19 mouse cellular contexts compared by ENCODE assay signal in the genomic region with DNA sequence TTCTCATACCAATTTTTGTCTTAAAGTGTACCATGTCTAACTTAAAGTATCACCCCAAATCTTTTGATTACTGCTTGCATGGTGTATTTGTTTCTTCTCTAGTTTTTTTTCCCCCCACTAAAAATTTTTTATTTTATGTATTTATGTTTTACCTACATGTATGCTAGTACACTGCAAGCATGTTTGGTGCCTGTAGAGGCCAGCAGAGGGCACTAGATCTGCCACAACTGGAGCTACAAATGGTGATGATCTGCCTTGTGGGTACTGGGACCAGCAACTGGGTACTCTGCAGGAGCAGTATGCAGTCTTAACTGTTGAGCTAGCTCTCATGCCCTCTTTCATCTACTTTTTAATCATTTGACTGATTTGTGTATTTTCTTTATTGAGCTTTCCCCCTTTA.
DNase-seq lines count a peak whose midpoint lies in the region; ATAC-seq and TF ChIP-seq lines count a peak whose summit lies in the region.
"Had no signal": no experiment of that assay in that cellular context is flagged by ENCODE, and none has a peak within 500 bp of the region (broad histone marks: within the 10 kb centered on the region; RNA-seq: fewer than 3 reads in every experiment).

No protein-coding gene starts in this region.

- peak; percentile 23; the same call in 1 of the 2 replicates for TF ChIP-seq CTCF in kidney, postnatal 0 days (IDR thresholded peaks at IDR 0.05; ENCODE audit: low read depth)
- TF ChIP-seq CTCF in CH12.LX (conservative IDR thresholded peaks at IDR 0.05 in 1 of 2, IDR thresholded peaks at IDR 0.05 in 1 of 2; ENCODE audit: low read depth in 2 of 2, low read length in 2 of 2) = peak; percentile 22 to 50; a peak in 2 of 4 replicates
- TF ChIP-seq CTCF in Patski (IDR thresholded peaks at IDR 0.05) = peak; percentile 50

- dilution Hi-C loops in CH12.LX (cut with MboI; ENCODE audit: extremely low pct_ligation_motif_present, extremely low pct_unique_long_range_greater_than_20kb, low sequenced_read_pairs) = no loop called here

- no peak overlapping the region for H3K9ac ChIP-seq in kidney, postnatal 0 days (ENCODE audit: low read depth, low read length)
- H3K9ac ChIP-seq in kidney, embryonic 15.5 days = no peak overlapping the region
- H3K9ac ChIP-seq in CH12.LX (ENCODE audit: insufficient read depth, low read depth) = no peak overlapping the region
- H3K9ac ChIP-seq: forebrain, embryonic 13.5 days; liver, embryonic 12.5 days; midbrain, embryonic 12.5 days had no signal

- TF ChIP-seq POLR2A in CH12.LX (IDR thresholded peaks at IDR 0.05; ENCODE audit: low read depth, low read length) = no peak

- H3K36me3 ChIP-seq in kidney, postnatal 0 days (ENCODE audit: insufficient read depth, low read length) = no peaks in the 10 kb centered on the region
- no peaks in the 10 kb centered on the region for H3K36me3 ChIP-seq in kidney, embryonic 15.5 days
- no peaks in the 10 kb centered on the region for H3K36me3 ChIP-seq in CH12.LX (replicated peaks in 1 of 2; ENCODE audit: control insufficient read depth in 1 of 2, insufficient read depth in 1 of 2, low read length in 1 of 2)
- H3K36me3 ChIP-seq: liver, embryonic 12.5 days; midbrain, embryonic 12.5 days had no signal

- ATAC-seq in kidney, postnatal 0 days (replicated peaks; ENCODE audit: low FRiP score, low read depth) = no peak
- no peak for ATAC-seq in kidney, embryonic 15.5 days (replicated peaks; ENCODE audit: low FRiP score)
- ATAC-seq in Patski = no peak
- ATAC-seq: CD4-positive, CD25-positive, alpha-beta regulatory T cell, adult 4 months; forebrain, embryonic 13.5 days; liver, embryonic 12.5 days had no signal

- no peak overlapping the region for H3K4me2 ChIP-seq in kidney, postnatal 0 days (ENCODE audit: low read length)
- no peak overlapping the region for H3K4me2 ChIP-seq in kidney, embryonic 15.5 days
- no peak overlapping the region for H3K4me2 ChIP-seq in CH12.LX (ENCODE audit: insufficient read depth, low read depth, poor library complexity, severe bottlenecking)
- H3K4me2 ChIP-seq: forebrain, embryonic 13.5 days; liver, embryonic 12.5 days; midbrain, embryonic 12.5 days had no signal

- H3K4me3 ChIP-seq in kidney, postnatal 0 days (replicated peaks; ENCODE audit: low read depth, low read length) = no peak overlapping the region
- no peak overlapping the region for H3K4me3 ChIP-seq in kidney, embryonic 15.5 days (replicated peaks)
- no peak overlapping the region for H3K4me3 ChIP-seq in CH12.LX (replicated peaks in 1 of 3; ENCODE audit: low read depth in 2 of 3, low read length in 2 of 3, poor library complexity in 1 of 3)
- H3K4me3 ChIP-seq: forebrain, embryonic 13.5 days; liver, embryonic 12.5 days; midbrain, embryonic 12.5 days had no signal

- H3K79me2 ChIP-seq in CH12.LX (replicated peaks; ENCODE audit: control insufficient read depth, extremely low read depth, insufficient read depth, poor library complexity, severe bottlenecking) = no peaks in the 10 kb centered on the region

- POLR2A ChIA-PET in Patski (lab: Charles Lee) = no interaction called here

- DNase-seq in kidney, postnatal 0 days (ENCODE audit: low spot score) = no peak
- DNase-seq in 416B (ENCODE audit: low read depth) (peak; percentile 12), CH12.LX (ENCODE audit: extremely low read depth) (peak; percentile 8), Patski (ENCODE audit: low read depth, low spot score) (no peak)
- DNase-seq in cerebellum, postnatal 36 days = no peak
- DNase-seq in retina, postnatal 1 day = no peak
- no peak for DNase-seq in heart, postnatal 4 days
- DNase-seq: adrenal gland, postnatal 10 days; cerebellum, adult 2 months; cerebellum, postnatal 25 days; embryo, embryonic 11 days; kidney, adult 8-10 months; lung, adult 18-20 months; thymus, postnatal 25 days had no signal

- no peak for TF ChIP-seq EP300 in CH12.LX (IDR thresholded peaks at IDR 0.05; ENCODE audit: low read length)

- H3K4me1 ChIP-seq in kidney, postnatal 0 days (replicated peaks; ENCODE audit: insufficient read depth, low read length) = no peaks in the 10 kb centered on the region
- no peaks in the 10 kb centered on the region for H3K4me1 ChIP-seq in kidney, embryonic 15.5 days
- H3K4me1 ChIP-seq in CH12.LX (ENCODE audit: control insufficient read depth in 1 of 2, insufficient read depth in 2 of 2) = no peaks in the 10 kb centered on the region
- H3K4me1 ChIP-seq: forebrain, embryonic 13.5 days; liver, embryonic 12.5 days; midbrain, embryonic 12.5 days had no signal

- TF ChIP-seq RAD21 in CH12.LX (IDR thresholded peaks at IDR 0.05; ENCODE audit: low read depth, low read length) = peak; percentile 16

- H3K27me3 ChIP-seq in kidney, postnatal 0 days (ENCODE audit: insufficient read depth, low read length) = no peaks in the 10 kb centered on the region
- no peaks in the 10 kb centered on the region for H3K27me3 ChIP-seq in kidney, embryonic 15.5 days
- H3K27me3 ChIP-seq in CH12.LX (replicated peaks) (no peaks in the 10 kb centered on the region), Patski (no peaks in the 10 kb centered on the region)
- H3K27me3 ChIP-seq: forebrain, embryonic 13.5 days; liver, embryonic 12.5 days; midbrain, embryonic 12.5 days had no signal

- in situ Hi-C loops in CH12.LX (cut with MboI; ENCODE audit: low pct_ligation_motif_present, low pct_unique_long_range_greater_than_20kb, low sequenced_read_pairs) = no loop called here
- in situ Hi-C loops in Patski (cut with MboI; ENCODE audit: low pct_unique_long_range_greater_than_20kb) = no loop called here

- no peaks in the 10 kb centered on the region for H3K9me3 ChIP-seq in kidney, postnatal 0 days (replicated peaks; ENCODE audit: low read length)
- no peaks in the 10 kb centered on the region for H3K9me3 ChIP-seq in kidney, embryonic 15.5 days (replicated peaks)
- no peaks in the 10 kb centered on the region for H3K9me3 ChIP-seq in CH12.LX (replicated peaks; ENCODE audit: low read length)
- H3K9me3 ChIP-seq: forebrain, embryonic 13.5 days; liver, embryonic 12.5 days; midbrain, embryonic 12.5 days had no signal

- no peak overlapping the region for H3K27ac ChIP-seq in kidney, postnatal 0 days
- H3K27ac ChIP-seq in kidney, embryonic 15.5 days = no peak overlapping the region
- no peak overlapping the region for H3K27ac ChIP-seq in CH12.LX (ENCODE audit: insufficient read depth, low read depth)
- H3K27ac ChIP-seq: forebrain, embryonic 13.5 days; liver, embryonic 12.5 days; midbrain, embryonic 12.5 days had no signal

- CTCF ChIA-PET in Patski (lab: Charles Lee) = no interaction called here

TF ChIP-seq in CH12.LX, 34 proteins besides CTCF, POLR2A, EP300 and RAD21:
- TF ChIP-seq CHD2 (IDR thresholded peaks at IDR 0.05; ENCODE audit: low read length) (no peak), SMC3 (IDR thresholded peaks at IDR 0.05; ENCODE audit: low read depth, low read length) (peak; percentile 34), HCFC1 (IDR thresholded peaks at IDR 0.05; ENCODE audit: low read depth, low read length) (no peak)

Comparison
In these comparisons a context has a peak if more than half of its experiments do, and no peak if none do; other contexts are left out.
1. DNase-seq: peak in 416B (single experiment) and CH12.LX (single experiment); none in kidney, postnatal 0 days (single experiment), Patski (single experiment), cerebellum, postnatal 36 days (0 of 2), retina, postnatal 1 day (single experiment) and heart, postnatal 4 days (single experiment).
2. Peak in every context shown above with its lines, with median percentiles within 50 percentile points of each other: CTCF ChIP-seq.